ENCODE assay signal across 8 mouse cellular contexts in genomic region chr2:39806681-39807080, GRCm38 (mm10).
DNase-seq lines count a peak whose midpoint lies in the region; ATAC-seq and TF ChIP-seq lines count a peak whose summit lies in the region.
"Not testable (repeated sequence)": the region's sequence is repeated elsewhere in the genome, so short reads cannot be mapped to it uniquely, and the experiment has no call there.

No protein-coding gene starts in this region.

- not testable (repeated sequence) for H3K36me3 ChIP-seq in C2C12 (ENCODE audit: control insufficient read depth, insufficient read depth); forebrain, embryonic 11.5 days (ENCODE audit: control insufficient read depth, insufficient read depth, low read length); hindbrain, embryonic 11.5 days (ENCODE audit: control insufficient read depth, insufficient read depth, low read length); limb, embryonic 11.5 days (ENCODE audit: control insufficient read depth, insufficient read depth, low read length)

- H3K4me1 ChIP-seq in forebrain, embryonic 11.5 days (replicated peaks; ENCODE audit: control insufficient read depth, insufficient read depth, low read length); hindbrain, embryonic 11.5 days (replicated peaks; ENCODE audit: control insufficient read depth, insufficient read depth, low read length); limb, embryonic 11.5 days (ENCODE audit: control insufficient read depth, insufficient read depth, low read length): not testable (repeated sequence)

- not testable (repeated sequence) for H3K4me2 ChIP-seq in forebrain, embryonic 11.5 days (ENCODE audit: low read depth, low read length, severe bottlenecking); hindbrain, embryonic 11.5 days (replicated peaks; ENCODE audit: low read depth, low read length); limb, embryonic 11.5 days (ENCODE audit: low read depth, severe bottlenecking)

- not testable (repeated sequence) for H3K4me3 ChIP-seq in C2C12 (ENCODE audit: insufficient read depth, poor library complexity, severe bottlenecking); forebrain, embryonic 11.5 days (ENCODE audit: low read depth, low read length); hindbrain, embryonic 11.5 days (ENCODE audit: low read depth, low read length); limb, embryonic 11.5 days (ENCODE audit: low read depth, low read length)

- 52% methylated on average over 16 of the region's 16 CpGs for WGBS in forebrain, embryonic 11.5 days
- WGBS in hindbrain, embryonic 11.5 days: 58% methylated on average over 16 of the region's 16 CpGs
- WGBS in limb, embryonic 11.5 days: 54% methylated on average over 16 of the region's 16 CpGs

- not testable (repeated sequence) for ATAC-seq in forebrain, embryonic 11.5 days (replicated peaks; ENCODE audit: low FRiP score); hindbrain, embryonic 11.5 days (ENCODE audit: low FRiP score); limb, embryonic 11.5 days (ENCODE audit: insufficient number of reproducible peaks, low FRiP score, low TSS enrichment, low read depth)

- H3K79me3 ChIP-seq in C2C12 (ENCODE audit: low read depth): not testable (repeated sequence)

- H3K27me3 ChIP-seq in C2C12 (ENCODE audit: control insufficient read depth, insufficient read depth, insufficient read length); forebrain, embryonic 11.5 days (ENCODE audit: control insufficient read depth, insufficient read depth, low read length); hindbrain, embryonic 11.5 days (ENCODE audit: control insufficient read depth, insufficient read depth, low read length); limb, embryonic 11.5 days (ENCODE audit: control insufficient read depth, insufficient read depth, low read length): not testable (repeated sequence)

- H3K27ac ChIP-seq in forebrain, embryonic 11.5 days (ENCODE audit: low read depth, low read length); hindbrain, embryonic 11.5 days (ENCODE audit: low read depth, low read length); limb, embryonic 11.5 days (replicated peaks; ENCODE audit: low read depth, low read length): not testable (repeated sequence)

- H3K9ac ChIP-seq in forebrain, embryonic 11.5 days (ENCODE audit: low read length); hindbrain, embryonic 11.5 days (ENCODE audit: low read depth, low read length); limb, embryonic 11.5 days (ENCODE audit: low read length): not testable (repeated sequence)

- H3K9me3 ChIP-seq in forebrain, embryonic 11.5 days (ENCODE audit: control insufficient read depth, low read length); hindbrain, embryonic 11.5 days (ENCODE audit: control insufficient read depth, low read length); limb, embryonic 11.5 days (ENCODE audit: control insufficient read depth, low read length): not testable (repeated sequence)

- not testable (repeated sequence) for TF ChIP-seq CTCF in C2C12 (IDR thresholded peaks at IDR 0.05; ENCODE audit: control insufficient read depth, insufficient read depth, insufficient read length)

- H3ac ChIP-seq in C2C12 (ENCODE audit: control insufficient read depth, insufficient read length, low read depth): not testable (repeated sequence)

- peak; percentile 9 for DNase-seq in adrenal gland, adult 2 months
- peak; percentile 1 to 8 for DNase-seq in cerebellum, postnatal 14 days
- peak; percentile 52 for DNase-seq in forebrain, embryonic 11.5 days (ENCODE audit: low spot score)
- peak; percentile 39 for DNase-seq in hindbrain, embryonic 11.5 days (ENCODE audit: low spot score)
- DNase-seq in limb, embryonic 11.5 days (ENCODE audit: low spot score): peak; percentile 55
- peak; percentile 32 for DNase-seq in neural tube, embryonic 10.5 days (ENCODE audit: extremely low spot score, low spot score)
- DNase-seq in testis, postnatal 10 days (ENCODE audit: low spot score): peak; percentile 74

- H3K79me2 ChIP-seq in C2C12 (ENCODE audit: control insufficient read depth, insufficient read depth): not testable (repeated sequence)

TF ChIP-seq in C2C12, 6 proteins besides CTCF, POLR2A, EP300 and RAD21:
- TF ChIP-seq MAX (IDR thresholded peaks at IDR 0.05): peak; percentile 81

Comparison
In these comparisons a context has a peak if more than half of its experiments do, and no peak if none do; other contexts are left out.
1. DNase-seq: peak in every context shown above with its lines; median percentile 74 in testis, postnatal 10 days; 55 in limb, embryonic 11.5 days; 52 in forebrain, embryonic 11.5 days; 39 in hindbrain, embryonic 11.5 days; 32 in neural tube, embryonic 10.5 days; 9 in adrenal gland, adult 2 months; 4 in cerebellum, postnatal 14 days.